Mouse (Mus musculus) stomach, postnatal 0 days (tissue): ENCODE results near the gene Lsm12.

ENCODE experiments used
- CTCF ChIP-seq: IDR thresholded peaks from 2 replicates; pipeline ENCODE4 v1.5.1; 2016; ENCODE audit warnings: antibody characterized with exemption, low read depth, mild to moderate bottlenecking, moderate library complexity
- EP300 ChIP-seq: optimal IDR thresholded peaks from 2 replicates; pipeline ENCODE3; 2016; ENCODE audit warnings: antibody characterized with exemption

- TF ChIP-seq CTCF (no peak), EP300 (no peak)
These were observed at the start of gene Lsm12 for GRCm38 (mm10) chr11:102184646-102185495.
